Mouse (Mus musculus) stomach, embryonic 14.5 days (tissue): ENCODE data around the gene Pik3ip1. TPM values are rescaled to one million over a fixed set of nuclear protein-coding genes. Genes with fewer than 3 reads are reported as not detected.

Experiments used
- ATAC-seq: fragments of 200-750 bp; cut with Nextera tagmentation; 2 replicates; pipeline ENCODE4 v1.8.0; 2017; ENCODE audit warnings: low read depth, moderate TSS enrichment; ENCODE audit not compliant: insufficient number of reproducible peaks, insufficient read depth, low FRiP score
- H3K27ac ChIP-seq: fragments of 300-500 bp; sonication (generic); 2 replicates; pipeline ENCODE4 v1.5.1; 2014; ENCODE audit warnings: mild to moderate bottlenecking, low read length, moderate library complexity, mixed read lengths
- H3K27me3 ChIP-seq: fragments of 300-500 bp; sonication (generic); 2 replicates; pipeline ENCODE4 v1.6.1; 2014; ENCODE audit warnings: low read length, control low read depth, mixed read lengths; ENCODE audit not compliant: control insufficient read depth, insufficient read depth
- H3K36me3 ChIP-seq: fragments of 300-500 bp; sonication (generic); 2 replicates; pipeline ENCODE4 v1.6.1; 2014; ENCODE audit warnings: mild to moderate bottlenecking, control low read depth, low read length, moderate library complexity, mixed read lengths; ENCODE audit not compliant: control insufficient read depth, insufficient read depth
- H3K4me1 ChIP-seq: fragments of 300-500 bp; sonication (generic); 2 replicates; pipeline ENCODE4 v1.6.1; 2014; ENCODE audit warnings: low read length, control low read depth, mixed read lengths; ENCODE audit not compliant: control insufficient read depth, insufficient read depth
- H3K4me2 ChIP-seq: fragments of 300-500 bp; sonication (generic); replicated peaks from 2 replicates; pipeline ENCODE4 v1.6.1; 2014; ENCODE audit warnings: low read depth, low read length, control low read depth
- H3K4me3 ChIP-seq: fragments of 300-500 bp; sonication (generic); 2 replicates; pipeline ENCODE4 v1.5.1; 2014; ENCODE audit warnings: low read depth, low read length, control low read depth
- H3K9ac ChIP-seq: fragments of 300-500 bp; sonication (generic); replicated peaks from 2 replicates; pipeline ENCODE4 v1.6.1; 2014; ENCODE audit warnings: low read depth, mild to moderate bottlenecking, control low read depth, low read length, moderate library complexity, mixed read lengths
- H3K9me3 ChIP-seq: fragments of 300-500 bp; sonication (generic); 2 replicates; pipeline ENCODE4 v1.6.1; 2016; ENCODE audit warnings: low read depth, low read length, control low read depth; ENCODE audit not compliant: control insufficient read depth
- WGBS: fragments of 180-500 bp; shearing (Covaris S2); extraction: QIAGEN DNeasy Blood & Tissue Kit; methylation state at CpG from one replicate; pipeline ENCODE4 v1.1.7; 2014; 5-methylcytosine and 5-hydroxymethylcytosine counted together
- polyA plus RNA-seq: library from polyadenylated mRNA; unstranded; fragments of >200 nt; fragmentation: Nextera tagmentation; extraction: Ambion mirVana; gene quantifications from 2 replicates; pipeline ENCODE4 v1.2.1, GENCODE M21; 2014

Gene Pik3ip1
- 11.4 and 14.1 TPM in 2 replicates for polyA plus RNA-seq

DNA sequence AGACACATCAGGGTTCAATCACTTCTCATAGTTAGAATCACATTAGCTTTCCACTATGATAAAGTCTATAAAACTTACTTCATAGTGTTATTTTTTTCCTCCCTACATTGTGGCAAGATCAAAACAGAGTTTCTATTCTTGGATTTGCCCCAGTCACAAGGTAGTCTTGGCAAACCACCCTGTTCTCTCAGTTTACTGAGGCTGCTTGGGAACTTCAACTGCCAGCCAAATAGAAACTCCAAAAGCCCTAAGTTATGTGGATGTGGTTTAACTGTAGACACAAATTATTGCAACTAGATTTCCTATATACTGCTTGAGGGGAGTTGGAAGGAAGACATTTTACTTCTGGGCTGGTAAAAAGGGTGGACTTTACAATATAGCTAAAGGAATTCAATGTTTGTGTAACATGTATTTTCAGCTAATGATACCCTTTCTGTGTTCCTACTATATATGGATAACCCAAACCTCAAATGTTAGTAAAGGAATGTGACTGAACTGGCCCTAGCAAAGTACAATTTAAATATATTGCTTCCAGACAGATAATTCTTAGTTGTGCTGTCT, at the start of gene Pik3ip1:
Gene Pik3ip1, plus strand, starts transcription at position 511 of the 561 bp plus-strand sequence.
- Histone ChIP-seq H3K4me3 (peak within 1 kb of the TSS; percentile 42), H3K4me1 (peaks cover 14% of the 10 kb centered on the region), H3K9me3 (no peaks in the 10 kb centered on the region), H3K4me2 (peak within 1 kb of the TSS; percentile 97), H3K27ac (peak within 1 kb of the TSS; percentile 40; the same call in 1 of the 2 replicates), H3K27me3 (no peaks in the 10 kb centered on the region), H3K36me3 (no peaks in the 10 kb centered on the region), H3K9ac (peak within 1 kb of the TSS; percentile 18; the same call in 1 of the 2 replicates)
- ATAC-seq, result no peak

DNA sequence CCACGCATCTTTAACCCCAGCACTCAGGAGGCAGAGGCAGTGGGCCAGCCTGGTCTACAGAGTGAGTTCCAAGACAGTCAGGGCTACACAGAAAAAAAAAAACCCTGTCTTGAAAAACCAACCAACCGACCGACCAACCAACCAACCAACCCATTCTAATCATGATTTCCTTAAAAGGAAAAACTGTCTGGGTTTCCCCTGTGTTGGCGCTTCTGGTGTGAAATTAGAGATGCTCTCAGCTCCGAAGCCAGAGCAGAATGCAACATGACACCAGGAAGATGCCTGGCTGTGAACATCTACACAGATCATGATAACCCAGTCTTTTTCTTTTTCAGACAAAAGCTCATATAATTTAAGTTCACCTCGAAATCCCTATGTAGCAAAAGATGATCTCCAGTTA, 47.3 kb upstream of the Pik3ip1 start:
- Histone ChIP-seq H3K9ac (no peak overlapping the region), H3K27ac (no peak overlapping the region), H3K4me3 (no peak overlapping the region), H3K4me1 (0 out of 2 replicates have a peak, but pooled peaks cover under 1% of the 10 kb centered on the region), H3K36me3 (no peaks in the 10 kb centered on the region), H3K9me3 (no peaks in the 10 kb centered on the region), H3K4me2 (no peak overlapping the region), H3K27me3 (no peaks in the 10 kb centered on the region)
- ATAC-seq, result no peak
- WGBS, result 76% methylated on average over 6 of the region's 6 CpGs

DNA sequence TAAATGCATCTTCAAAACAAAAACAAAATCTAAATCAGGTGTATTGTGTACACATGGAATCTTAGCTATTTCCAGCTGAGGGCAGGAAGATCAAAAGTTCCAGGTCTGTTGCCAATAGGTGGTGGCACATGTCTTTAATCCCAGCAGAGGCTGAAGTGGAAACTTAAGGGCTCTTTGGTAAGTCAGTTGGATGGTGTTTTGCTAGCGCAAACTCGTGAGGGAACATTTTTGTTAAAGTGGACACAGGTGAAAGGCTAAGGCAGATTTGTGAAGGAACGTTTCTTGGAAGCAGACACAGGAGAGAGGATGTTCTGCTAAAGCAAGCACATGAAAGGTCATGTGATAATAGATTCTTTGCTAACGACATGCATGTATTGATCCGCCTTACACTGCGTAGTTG, 46.6 kb upstream of the Pik3ip1 start:
- H3K9ac ChIP-seq, result no peak overlapping the region
- no peaks in the 10 kb centered on the region for H3K27me3 ChIP-seq
- no peak overlapping the region for H3K4me2 ChIP-seq
- no peaks in the 10 kb centered on the region for H3K9me3 ChIP-seq
- H3K4me1 ChIP-seq, result 0 out of 2 replicates have a peak, but pooled peaks cover 4% of the 10 kb centered on the region
- H3K27ac ChIP-seq, result no peak overlapping the region
- H3K4me3 ChIP-seq, result no peak overlapping the region
- 91% methylated on average over 6 of the region's 6 CpGs for WGBS
- ATAC-seq, result no peak
- H3K36me3 ChIP-seq, result no peaks in the 10 kb centered on the region

DNA sequence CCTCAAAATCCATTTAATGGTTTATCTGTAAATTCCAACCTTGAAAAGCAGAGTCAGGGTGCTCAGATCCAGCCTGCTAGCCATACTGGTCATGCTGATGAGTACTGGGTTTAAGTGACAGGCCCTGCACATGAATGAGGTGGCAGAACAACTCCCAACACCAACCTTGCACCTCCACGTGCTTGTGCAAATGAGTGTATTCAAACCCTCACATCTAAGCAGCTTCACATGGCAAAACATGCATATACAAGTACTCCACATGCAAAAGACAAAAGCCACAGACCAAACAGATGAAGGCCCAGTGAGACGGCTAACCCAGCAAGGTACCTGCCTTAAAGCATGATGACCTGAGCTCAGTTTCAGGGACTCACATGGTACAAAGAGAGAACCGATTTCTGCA, 44.3 kb upstream of the Pik3ip1 start:
- Histone ChIP-seq H3K4me3 (no peak overlapping the region), H3K9ac (no peak overlapping the region), H3K27ac (no peak overlapping the region), H3K4me1 (0 out of 2 replicates have a peak, but pooled peaks cover 4% of the 10 kb centered on the region), H3K27me3 (no peaks in the 10 kb centered on the region), H3K4me2 (no peak overlapping the region), H3K36me3 (no peaks in the 10 kb centered on the region), H3K9me3 (no peaks in the 10 kb centered on the region)
- 84% methylated on average over 3 of the region's 3 CpGs for WGBS
- no peak for ATAC-seq

DNA sequence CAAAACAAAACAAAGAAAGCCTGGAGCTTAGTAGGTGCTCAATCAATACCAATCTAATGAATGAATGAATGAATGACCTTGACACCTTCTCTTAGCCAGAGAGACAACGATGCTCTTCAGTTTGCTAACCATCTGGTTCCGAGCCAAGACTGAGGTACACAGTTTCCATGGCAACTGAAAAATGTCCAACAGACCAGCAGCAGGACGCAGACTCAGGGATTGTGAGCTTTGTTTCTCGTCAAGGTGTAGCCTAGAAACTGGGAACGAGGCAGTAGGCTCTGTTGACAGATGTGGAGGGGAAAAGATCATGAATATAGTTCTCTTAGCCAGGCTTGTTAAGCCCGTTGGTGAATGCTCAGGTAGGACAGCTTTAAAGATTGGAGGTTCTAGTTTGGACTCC, 43.1 kb upstream of the Pik3ip1 start:
- Histone ChIP-seq H3K4me3 (no peak overlapping the region), H3K9ac (no peak overlapping the region), H3K27ac (no peak overlapping the region), H3K36me3 (no peaks in the 10 kb centered on the region; the same call in 1 of the 2 replicates), H3K4me1 (0 out of 2 replicates have a peak, but pooled peaks cover 4% of the 10 kb centered on the region), H3K4me2 (no peak overlapping the region), H3K9me3 (no peaks in the 10 kb centered on the region), H3K27me3 (no peaks in the 10 kb centered on the region)
- no peak for ATAC-seq
- 28% methylated on average over 6 of the region's 6 CpGs for WGBS

DNA sequence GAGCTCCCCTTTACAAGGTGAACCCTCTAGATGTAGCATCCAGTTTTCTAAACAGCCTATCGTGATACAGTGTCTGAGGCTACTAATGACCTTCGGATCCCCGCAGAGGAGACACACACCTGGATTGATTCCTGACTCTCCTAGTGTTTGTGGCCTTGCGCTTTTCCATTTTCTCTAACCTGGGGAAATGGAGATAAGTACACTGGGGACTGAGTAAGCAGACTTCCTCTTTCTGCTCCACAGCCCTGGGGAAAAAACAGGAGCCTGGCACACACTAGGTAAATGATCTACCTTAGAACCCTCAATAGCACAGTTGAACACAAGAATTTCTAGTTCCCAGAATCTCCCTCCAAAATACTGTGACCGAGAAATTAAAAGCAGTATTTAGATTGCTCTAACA, 42.3 kb upstream of the Pik3ip1 start:
- no peaks in the 10 kb centered on the region for H3K9me3 ChIP-seq
- H3K27me3 ChIP-seq, result no peaks in the 10 kb centered on the region
- no peak for ATAC-seq
- peak overlapping the region; percentile 94; the same call in 1 of the 2 replicates for H3K9ac ChIP-seq
- peak overlapping the region; percentile 92; the same call in 1 of the 2 replicates for H3K4me3 ChIP-seq
- WGBS, result 52% methylated on average over 5 of the region's 5 CpGs
- H3K4me1 ChIP-seq, result peaks cover 6% of the 10 kb centered on the region; the same call in 1 of the 2 replicates
- H3K36me3 ChIP-seq, result peaks cover under 1% of the 10 kb centered on the region; the same call in 1 of the 2 replicates
- H3K4me2 ChIP-seq, result peak overlapping the region; percentile 100
- H3K27ac ChIP-seq, result peak overlapping the region; percentile 99; the same call in 1 of the 2 replicates

DNA sequence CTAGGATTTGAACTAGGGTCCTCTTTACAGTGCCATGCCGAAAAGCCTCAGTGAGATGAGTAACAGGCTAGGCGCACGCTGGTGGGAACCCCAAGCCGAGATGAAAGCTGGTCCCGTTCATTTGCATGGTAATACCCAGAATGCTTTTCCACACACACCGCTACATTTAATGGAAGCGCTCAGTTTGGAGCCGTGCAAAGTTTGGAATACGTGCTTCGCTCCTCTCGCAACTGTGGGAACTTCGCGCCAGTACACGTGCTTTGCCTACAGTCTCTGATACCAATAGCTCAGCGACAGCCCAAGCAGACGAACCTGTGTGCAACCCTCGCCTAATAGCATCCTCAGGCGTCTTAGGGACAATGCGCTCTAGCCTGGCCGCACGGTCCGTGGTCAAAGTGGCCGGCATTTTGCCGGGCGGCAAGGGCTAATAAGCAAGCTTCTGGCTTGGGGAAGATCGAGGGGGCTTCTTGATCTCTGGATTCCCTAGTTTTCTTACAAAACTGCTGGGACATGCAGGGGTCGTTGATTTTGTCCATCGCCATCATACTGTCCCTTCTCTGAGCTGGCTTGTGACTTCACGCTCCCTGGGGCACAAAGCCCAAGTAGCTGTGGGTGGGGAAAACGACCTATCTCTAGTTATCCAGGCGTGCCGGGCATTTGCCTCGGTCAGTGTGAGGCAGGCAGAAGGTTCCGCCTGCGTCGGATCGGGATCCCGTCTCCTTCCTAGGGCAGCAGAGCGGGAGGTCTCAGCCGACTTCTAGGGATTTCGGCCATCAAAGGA, 41.5 kb upstream of the Pik3ip1 start, which contains the start of gene Patz1:
Gene Patz1, plus strand, starts transcription at position 354 of the 781 bp plus-strand sequence.
- peak within 1 kb of the TSS; percentile 99 for H3K27ac ChIP-seq
- no peaks in the 10 kb centered on the region for H3K9me3 ChIP-seq
- H3K4me3 ChIP-seq, result peak within 1 kb of the TSS; percentile 92
- ATAC-seq, result no peak; the same call in 1 of the 2 replicates
- peak within 1 kb of the TSS; percentile 100 for H3K4me2 ChIP-seq
- peaks cover 14% of the 10 kb centered on the region for H3K4me1 ChIP-seq
- H3K9ac ChIP-seq, result peak within 1 kb of the TSS; percentile 94
- under 1% methylated on average over 41 of the region's 41 CpGs for WGBS
- peaks cover 8% of the 10 kb centered on the region; the same call in 1 of the 2 replicates for H3K36me3 ChIP-seq
- H3K27me3 ChIP-seq, result no peaks in the 10 kb centered on the region

DNA sequence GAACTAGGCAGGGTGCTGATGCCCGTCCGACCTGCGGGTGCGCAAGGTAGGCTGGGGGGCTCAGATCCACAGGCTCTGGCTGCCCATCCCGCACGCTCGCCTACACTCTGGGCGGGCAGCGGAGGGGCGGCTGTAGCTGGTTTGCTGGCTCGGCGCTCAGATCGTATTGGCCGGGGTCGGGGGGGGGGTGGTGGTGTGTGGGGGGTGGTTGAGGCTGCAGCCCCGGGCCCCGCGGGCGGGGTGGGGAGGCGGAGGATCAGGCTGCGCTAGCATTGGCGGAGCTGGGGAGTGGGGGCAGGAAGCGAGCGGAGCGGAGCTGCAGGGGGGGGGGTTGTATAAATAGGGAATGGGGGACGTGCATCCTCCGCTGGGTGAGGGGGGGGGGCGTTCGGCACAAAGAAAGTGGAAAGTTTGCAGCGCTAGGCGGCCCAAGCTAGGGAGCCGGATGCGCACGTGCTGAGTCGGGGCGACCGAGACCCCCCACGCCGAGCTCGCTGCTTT, 40.8 kb upstream of the Pik3ip1 start:
- H3K4me1 ChIP-seq, result peaks cover 20% of the 10 kb centered on the region
- peak; percentile 79 for ATAC-seq
- under 1% methylated on average over 39 of the region's 40 CpGs for WGBS

More for the DNA sequence above, 40.8 kb upstream of the Pik3ip1 start:
- Histone ChIP-seq H3K9ac (peak overlapping the region; percentile 94), H3K4me2 (peak overlapping the region; percentile 100), H3K36me3 (peaks cover 15% of the 10 kb centered on the region), H3K27ac (peak overlapping the region; percentile 99), H3K27me3 (no peaks in the 10 kb centered on the region), H3K4me3 (peak overlapping the region; percentile 92), H3K9me3 (no peaks in the 10 kb centered on the region)
